Mouse (Mus musculus) midbrain, embryonic 16.5 days (tissue): ENCODE results near the gene Mapt. TPM values are rescaled to one million over a fixed set of nuclear protein-coding genes. Genes with fewer than 3 reads are reported as not detected.

Source experiments
- ATAC-seq: fragments of 200-750 bp; cut with Nextera tagmentation; 2 replicates; pipeline ENCODE4 v1.8.0; 2017; ENCODE audit warnings: moderate TSS enrichment
- H3K27ac ChIP-seq: fragments of 300-500 bp; sonication (generic); 2 replicates; pipeline ENCODE4 v1.5.1; 2014; ENCODE audit warnings: mild to moderate bottlenecking, low read length, mixed read lengths
- H3K27me3 ChIP-seq: fragments of 300-500 bp; sonication (generic); 2 replicates; pipeline ENCODE4 v1.6.1; 2014; ENCODE audit warnings: low read depth, low read length, mixed read lengths; ENCODE audit not compliant: control insufficient read depth, insufficient read depth
- H3K36me3 ChIP-seq: fragments of 300-500 bp; sonication (generic); 2 replicates; pipeline ENCODE4 v1.6.1; 2014; ENCODE audit warnings: mild to moderate bottlenecking, low read length, moderate library complexity, mixed read lengths; ENCODE audit not compliant: control insufficient read depth, insufficient read depth
- H3K4me1 ChIP-seq: fragments of 300-500 bp; sonication (generic); 2 replicates; pipeline ENCODE4 v1.6.1; 2014; ENCODE audit warnings: mild to moderate bottlenecking, low read length, mixed read lengths; ENCODE audit not compliant: control insufficient read depth, insufficient read depth
- H3K4me2 ChIP-seq: fragments of 300-500 bp; sonication (generic); 2 replicates; pipeline ENCODE4 v1.6.1; 2014; ENCODE audit warnings: mild to moderate bottlenecking, low read length, mixed read lengths
- H3K4me3 ChIP-seq: fragments of 300-500 bp; sonication (generic); 2 replicates; pipeline ENCODE4 v1.5.1; 2014; ENCODE audit warnings: low read depth, mild to moderate bottlenecking, low read length, moderate library complexity, mixed read lengths
- H3K9ac ChIP-seq: fragments of 300-500 bp; sonication (generic); 2 replicates; pipeline ENCODE4 v1.6.1; 2014; ENCODE audit warnings: low read depth, low read length, mixed read lengths
- H3K9me3 ChIP-seq: fragments of 300-500 bp; sonication (generic); replicated peaks from 2 replicates; pipeline ENCODE4 v1.6.1; 2014; ENCODE audit warnings: mild to moderate bottlenecking, low read length, mixed read lengths; ENCODE audit not compliant: control insufficient read depth, poor library complexity, severe bottlenecking
- WGBS: fragments of 180-500 bp; shearing (Covaris S2); extraction: QIAGEN DNeasy Blood & Tissue Kit; methylation state at CpG from one replicate; pipeline ENCODE4 v1.1.7; 2014; 5-methylcytosine and 5-hydroxymethylcytosine counted together
- polyA plus RNA-seq: library from polyadenylated mRNA; unstranded; fragments of >200 nt; fragmentation: Nextera tagmentation; extraction: Ambion mirVana; gene quantifications from 2 replicates; pipeline ENCODE4 v1.2.1, GENCODE M21; 2015

Mapt gene
- polyA plus RNA-seq, 1 experiment from 2014 or later: 1,264 TPM

DNA sequence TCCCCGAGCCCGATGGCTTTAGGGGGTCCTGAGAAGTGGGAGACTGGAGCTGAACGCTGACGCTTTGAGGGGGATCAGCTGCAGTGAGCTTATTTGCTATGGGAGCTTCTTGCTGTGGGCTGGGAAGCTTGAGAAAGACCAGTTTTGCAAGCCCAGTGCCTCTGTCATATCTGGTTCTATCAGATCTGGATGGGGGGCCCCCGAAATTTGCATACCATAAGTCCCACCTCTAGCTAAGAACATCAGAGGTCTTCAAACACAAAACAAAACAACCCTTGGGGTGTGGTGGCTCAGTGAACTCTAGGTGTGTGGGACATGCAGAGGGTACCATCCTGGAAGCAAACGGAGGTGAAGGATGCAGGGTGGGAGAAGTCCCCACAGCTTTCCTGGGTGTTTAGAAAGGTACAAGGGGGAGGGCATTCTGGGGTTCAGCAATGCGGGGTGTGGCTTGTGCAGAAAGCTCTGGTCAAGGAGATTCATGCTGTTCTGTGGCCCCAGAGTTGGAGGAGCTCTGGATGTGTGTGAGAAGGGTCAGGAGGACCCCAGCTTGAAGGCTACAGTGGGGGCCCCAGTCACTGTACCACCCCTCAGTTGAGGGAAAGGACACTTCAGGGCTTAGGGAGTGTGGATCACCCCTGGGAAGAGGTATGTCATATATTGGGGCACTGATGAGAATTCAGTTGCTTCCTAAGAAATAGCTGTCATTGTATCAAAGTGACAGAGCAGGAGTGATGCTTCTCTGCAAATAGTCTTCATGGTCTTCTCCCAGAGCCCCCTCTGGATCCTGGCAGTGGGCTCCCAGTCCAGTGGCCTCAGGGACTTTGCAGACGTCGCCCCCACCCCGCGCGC, 78.4 kb downstream of the Mapt start:
- 44% methylated on average over 12 of the region's 12 CpGs for WGBS
- ATAC-seq: no peak

DNA sequence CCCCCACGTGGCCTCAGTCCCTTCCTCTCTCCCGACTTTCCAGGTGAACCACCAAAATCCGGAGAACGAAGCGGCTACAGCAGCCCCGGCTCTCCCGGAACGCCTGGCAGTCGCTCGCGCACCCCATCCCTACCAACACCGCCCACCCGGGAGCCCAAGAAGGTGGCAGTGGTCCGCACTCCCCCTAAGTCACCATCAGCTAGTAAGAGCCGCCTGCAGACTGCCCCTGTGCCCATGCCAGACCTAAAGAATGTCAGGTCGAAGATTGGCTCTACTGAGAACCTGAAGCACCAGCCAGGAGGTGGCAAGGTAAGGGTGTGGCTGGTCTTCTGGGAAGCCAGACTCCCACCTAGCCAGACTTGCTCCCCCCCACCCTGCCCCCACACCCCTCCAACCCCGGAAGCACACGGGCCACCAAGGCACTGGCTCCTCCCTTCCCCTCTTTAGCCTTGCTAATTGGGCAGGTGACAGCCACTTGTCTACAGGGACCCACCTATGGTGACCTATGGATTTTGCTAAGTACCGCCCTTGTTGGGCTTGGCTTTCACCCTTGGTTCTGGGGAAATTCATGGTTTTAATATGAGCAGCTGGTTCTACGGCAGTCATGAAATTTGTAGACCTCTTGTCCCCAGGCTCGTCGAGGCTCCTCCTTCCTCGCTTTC, 79.2 kb downstream of the Mapt start:
- 21% methylated on average over 23 of the region's 23 CpGs for WGBS
- Histone ChIP-seq H3K36me3 (peaks cover 42% of the 10 kb centered on the region), H3K4me3 (no peak overlapping the region), H3K4me2 (no peak overlapping the region), H3K9me3 (no peaks in the 10 kb centered on the region), H3K9ac (no peak overlapping the region), H3K27ac (no peak overlapping the region), H3K27me3 (no peaks in the 10 kb centered on the region), H3K4me1 (no peaks in the 10 kb centered on the region)
- no peak for ATAC-seq

More for the DNA sequence above, 78.4 kb downstream of the Mapt start:
- no peaks in the 10 kb centered on the region for H3K27me3 ChIP-seq
- no peak overlapping the region for H3K4me2 ChIP-seq
- H3K27ac ChIP-seq: no peak overlapping the region
- H3K9me3 ChIP-seq: no peaks in the 10 kb centered on the region
- no peaks in the 10 kb centered on the region for H3K4me1 ChIP-seq
- H3K4me3 ChIP-seq: no peak overlapping the region
- H3K9ac ChIP-seq: no peak overlapping the region
- H3K36me3 ChIP-seq: peaks cover 46% of the 10 kb centered on the region

DNA sequence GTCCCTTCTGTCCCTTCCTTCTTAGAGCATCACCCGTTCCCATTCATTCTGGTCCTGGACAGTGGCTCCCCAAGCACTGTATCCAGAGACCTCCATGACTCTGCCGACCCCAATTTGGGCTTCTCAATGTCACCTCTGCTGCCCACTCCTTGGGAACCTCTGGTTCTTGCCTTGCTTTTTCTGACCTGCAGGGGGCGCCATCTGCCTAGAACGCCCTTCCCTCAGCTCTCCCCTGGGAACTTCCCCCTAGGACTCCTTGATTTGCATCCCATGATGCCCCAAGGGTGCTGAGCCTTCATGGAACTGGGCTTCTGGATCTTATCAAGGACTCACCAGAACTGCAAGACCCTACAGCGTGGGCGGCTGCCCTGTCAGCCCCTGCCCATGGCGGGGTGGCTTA, 80.5 kb downstream of the Mapt start:
- no peaks in the 10 kb centered on the region for H3K27me3 ChIP-seq
- no peak overlapping the region for H3K4me3 ChIP-seq
- no peak for ATAC-seq
- peaks cover 34% of the 10 kb centered on the region for H3K36me3 ChIP-seq
- H3K9me3 ChIP-seq: no peaks in the 10 kb centered on the region
- H3K4me1 ChIP-seq: no peaks in the 10 kb centered on the region
- no peak overlapping the region for H3K9ac ChIP-seq
- no peak overlapping the region for H3K4me2 ChIP-seq
- no peak overlapping the region for H3K27ac ChIP-seq
- 70% methylated on average over 7 of the region's 7 CpGs for WGBS

DNA sequence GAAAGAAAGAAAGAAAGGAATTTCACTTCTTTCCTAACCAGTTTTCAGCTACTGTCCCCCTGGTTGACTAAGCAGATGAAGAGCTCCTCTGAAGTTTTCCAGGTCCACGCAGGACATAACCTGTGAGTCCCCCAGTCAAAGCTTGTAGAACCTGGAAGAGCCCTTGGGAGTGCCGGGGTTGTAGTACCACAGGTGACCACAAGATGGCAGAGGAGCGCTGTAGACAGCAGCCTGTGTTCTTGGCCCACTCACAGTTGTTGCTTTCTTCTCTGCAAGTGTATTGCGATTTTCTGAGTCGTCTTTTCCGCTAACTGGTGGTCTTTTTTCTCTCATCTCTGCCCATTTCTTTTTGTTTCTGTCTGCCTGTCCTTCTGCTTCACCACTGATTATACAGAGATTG, 84.5 kb downstream of the Mapt start:
- Histone ChIP-seq H3K27me3 (no peaks in the 10 kb centered on the region), H3K4me3 (no peak overlapping the region), H3K27ac (no peak overlapping the region), H3K9ac (no peak overlapping the region), H3K9me3 (no peaks in the 10 kb centered on the region), H3K36me3 (peaks cover 16% of the 10 kb centered on the region), H3K4me2 (no peak overlapping the region), H3K4me1 (peaks cover 18% of the 10 kb centered on the region)
- 6% methylated on average over 6 of the region's 6 CpGs for WGBS
- peak; percentile 41; the same call in 1 of the 2 replicates for ATAC-seq

DNA sequence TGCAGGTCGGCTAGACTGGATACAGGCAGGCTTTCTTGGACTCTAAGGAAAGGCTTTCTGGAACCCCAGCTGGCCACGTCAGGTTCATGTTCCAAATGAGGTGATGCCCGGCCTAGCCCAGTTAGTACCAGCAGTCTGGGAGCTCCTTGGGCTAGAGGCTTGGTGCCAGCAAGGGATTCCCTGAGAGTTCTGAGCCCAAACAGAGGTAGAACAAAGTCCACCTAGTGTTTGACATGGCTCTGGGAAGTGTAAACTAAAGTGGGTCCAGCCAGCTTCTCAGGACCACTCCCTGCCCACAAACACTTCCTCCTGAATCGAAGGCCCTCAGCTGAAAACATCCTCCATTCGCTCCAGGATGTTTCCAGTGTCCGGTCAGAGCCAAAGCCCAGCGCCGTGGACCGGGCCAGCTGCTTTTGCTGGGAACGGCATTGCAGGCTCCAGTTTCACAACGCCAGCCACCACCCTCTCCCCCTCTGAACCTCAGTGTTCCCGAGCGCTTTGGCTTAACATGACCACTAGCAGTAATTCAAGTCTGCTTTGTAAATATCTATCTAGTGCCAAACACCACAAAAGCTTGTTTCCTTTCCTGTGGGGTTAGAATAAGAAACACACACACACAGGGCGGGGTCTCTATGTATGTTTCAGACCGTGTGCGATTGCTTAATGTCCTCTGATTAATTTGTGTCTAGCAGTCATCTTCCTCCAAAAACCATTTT, 85.7 kb downstream of the Mapt start:
- no peak for ATAC-seq
- no peak overlapping the region for H3K9ac ChIP-seq
- H3K9me3 ChIP-seq: no peaks in the 10 kb centered on the region
- H3K36me3 ChIP-seq: 0 out of 2 replicates have a peak, but pooled peaks cover 8% of the 10 kb centered on the region
- no peak overlapping the region for H3K27ac ChIP-seq
- peaks cover 18% of the 10 kb centered on the region for H3K4me1 ChIP-seq
- H3K4me2 ChIP-seq: no peak overlapping the region
- 76% methylated on average over 16 of the region's 16 CpGs for WGBS
- no peak overlapping the region for H3K4me3 ChIP-seq
- H3K27me3 ChIP-seq: no peaks in the 10 kb centered on the region

DNA sequence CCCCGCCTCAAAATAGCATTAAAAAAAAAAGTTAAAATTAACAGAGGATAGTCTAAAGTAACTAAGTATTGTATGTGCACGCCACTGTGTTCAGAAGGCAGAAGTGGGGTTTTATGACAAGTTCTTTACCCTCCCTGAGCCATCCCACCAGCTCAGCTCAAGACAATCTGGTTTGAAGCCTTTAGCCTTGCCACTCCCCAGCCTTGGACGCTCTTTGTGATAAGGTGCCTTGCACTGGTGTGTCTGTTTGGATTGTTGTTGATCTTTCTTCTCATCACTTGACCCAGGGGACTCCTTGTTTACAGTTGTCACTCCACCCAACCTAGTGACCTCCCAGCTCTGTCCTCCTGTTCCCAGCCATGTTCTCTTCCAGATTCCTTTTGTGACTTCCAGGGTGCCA, 86.4 kb downstream of the Mapt start:
- Histone ChIP-seq H3K9me3 (no peaks in the 10 kb centered on the region), H3K27me3 (no peaks in the 10 kb centered on the region), H3K4me1 (peaks cover 18% of the 10 kb centered on the region), H3K27ac (no peak overlapping the region), H3K4me3 (no peak overlapping the region), H3K4me2 (no peak overlapping the region), H3K36me3 (peaks cover 13% of the 10 kb centered on the region; the same call in 1 of the 2 replicates), H3K9ac (no peak overlapping the region)
- 87% methylated on average over 3 of the region's 3 CpGs for WGBS
- ATAC-seq: no peak

DNA sequence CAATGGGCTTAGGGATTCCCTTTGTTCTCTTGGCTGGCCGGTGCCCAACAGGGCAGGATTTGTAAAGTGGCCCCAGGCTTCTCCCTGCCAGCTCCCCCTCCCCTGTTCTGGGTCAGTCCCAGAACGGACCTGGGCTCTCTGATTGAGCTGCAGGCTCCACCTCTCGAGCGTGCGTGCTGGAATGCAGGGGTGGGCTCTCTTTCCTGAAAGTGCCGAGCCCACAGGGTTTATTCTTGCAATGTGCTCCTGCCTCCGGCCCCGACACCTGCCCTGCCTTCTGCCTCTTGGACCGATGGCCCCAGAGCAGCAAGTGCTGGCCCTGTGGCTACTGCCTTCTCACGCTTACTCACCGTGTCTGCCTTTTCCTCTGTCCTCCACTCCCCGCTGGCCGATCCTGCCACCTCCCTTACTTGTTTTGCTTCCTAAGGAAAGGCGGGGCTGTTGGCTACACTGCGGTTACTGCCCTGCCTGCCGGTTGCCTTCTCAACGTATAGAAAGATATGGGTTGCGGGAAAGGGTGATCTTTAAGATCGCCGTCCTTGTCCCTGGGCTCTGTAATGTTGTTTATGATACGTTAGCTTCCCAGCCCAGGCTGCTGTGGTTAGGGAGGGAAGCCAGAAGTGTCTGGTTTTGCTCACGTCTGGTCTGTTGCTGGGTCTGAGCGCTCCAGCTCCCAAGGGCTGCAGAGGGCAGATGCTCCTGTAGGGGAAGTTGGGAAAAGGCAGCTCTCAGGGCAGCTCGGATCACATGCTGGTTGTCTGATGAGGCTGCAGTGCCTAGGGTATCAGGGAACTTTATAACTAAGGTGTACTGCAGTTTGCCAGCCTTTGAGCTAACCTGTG, 88.0 kb downstream of the Mapt start:
- 3% methylated on average over 24 of the region's 24 CpGs for whole genome bisulfite sequencing
- peaks cover 9% of the 10 kb centered on the region; the same call in 1 of the 2 replicates for H3K36me3 ChIP-seq
- H3K4me1 ChIP-seq: peaks cover 18% of the 10 kb centered on the region
- peak overlapping the region; percentile 22 for H3K4me3 ChIP-seq
- H3K4me2 ChIP-seq: peak overlapping the region; percentile 50
- no peaks in the 10 kb centered on the region for H3K27me3 ChIP-seq
- ATAC-seq: peak; percentile 52
- peak overlapping the region; percentile 49; the same call in 1 of the 2 replicates for H3K9ac ChIP-seq
- H3K9me3 ChIP-seq: no peaks in the 10 kb centered on the region
- peak overlapping the region; percentile 44 for H3K27ac ChIP-seq

DNA sequence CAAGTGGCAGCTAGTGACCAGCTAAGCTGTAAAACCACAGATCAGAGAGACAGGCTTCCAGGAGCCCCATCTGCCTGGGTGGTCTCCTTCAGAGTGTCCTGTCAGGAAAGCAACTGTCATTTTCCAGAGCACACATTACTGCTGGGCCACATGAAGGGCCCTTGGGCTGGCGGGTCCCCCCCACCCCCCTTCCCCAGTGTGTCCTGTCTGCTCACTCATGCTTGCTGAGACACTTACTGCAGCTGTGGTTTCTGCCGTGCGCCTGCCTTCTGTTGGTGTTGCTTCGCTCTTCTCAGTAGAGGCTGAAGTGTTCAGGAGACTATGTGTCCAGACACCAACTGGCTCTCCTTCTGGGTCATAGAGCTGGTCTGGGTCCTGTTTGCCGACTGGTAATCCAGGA, 89.3 kb downstream of the Mapt start:
- Histone ChIP-seq H3K4me2 (no peak overlapping the region), H3K27me3 (no peaks in the 10 kb centered on the region), H3K4me1 (peaks cover 18% of the 10 kb centered on the region), H3K36me3 (peaks cover 13% of the 10 kb centered on the region; the same call in 1 of the 2 replicates), H3K9ac (no peak overlapping the region), H3K27ac (no peak overlapping the region), H3K9me3 (no peaks in the 10 kb centered on the region), H3K4me3 (no peak overlapping the region)
- no peak for ATAC-seq
- WGBS: 53% methylated on average over 5 of the region's 5 CpGs
